6 mouse cellular contexts compared by ENCODE assay signal in genomic region chrX:9640594-9640993, GRCm38 (mm10). TPM values are rescaled to one million over a fixed set of nuclear protein-coding genes. Genes with fewer than 3 reads are reported as not detected.
DNase-seq lines count a peak whose midpoint lies in the region; ATAC-seq lines count a peak whose summit lies in the region.
"Not testable (repeated sequence)": the region's sequence is repeated elsewhere in the genome, so short reads cannot be mapped to it uniquely, and the experiment has no call there.

No protein-coding gene starts in this region.

- not testable (repeated sequence) for H3K36me3 ChIP-seq in liver, embryonic 13.5 days

- peak; percentile 3 for DNase-seq in CD4-positive, CD25-positive, alpha-beta regulatory T cell, adult 2 months (ENCODE audit: low read depth, low spot score)
- DNase-seq in R1 (ENCODE audit: low read depth, low spot score), result peak; percentile 8
- peak; percentile 6 for DNase-seq in heart, postnatal 4 days
- peak; percentile 2 for DNase-seq in left cerebral cortex, postnatal 4 days
- DNase-seq in liver, embryonic 13.5 days, result peak; percentile 3

- H3K4me1 ChIP-seq in liver, embryonic 13.5 days (replicated peaks), result not testable (repeated sequence)

- not testable (repeated sequence) for H3K27ac ChIP-seq in liver, embryonic 13.5 days

- not testable (repeated sequence) for H3K4me3 ChIP-seq in liver, embryonic 13.5 days (replicated peaks)

- peak; percentile 58 for ATAC-seq in liver, embryonic 13.5 days (ENCODE audit: low read depth)
- ATAC-seq in megakaryocyte-erythroid progenitor cell, adult 5-6 weeks (replicated peaks; ENCODE audit: low FRiP score, low TSS enrichment, poor library complexity, severe bottlenecking), result peak; percentile 71

- 44% methylated on average over 5 of the region's 5 CpGs for WGBS in liver, embryonic 13.5 days (ENCODE audit: insufficient replicate concordance)

- intact Hi-C loops in left cerebral cortex, postnatal 4 days (cut with DNase I), result not testable (repeated sequence)

- H3K9ac ChIP-seq in liver, embryonic 13.5 days, result not testable (repeated sequence)

- not testable (repeated sequence) for H3K4me2 ChIP-seq in liver, embryonic 13.5 days

- not testable (repeated sequence) for H3K27me3 ChIP-seq in liver, embryonic 13.5 days

- H3K9me3 ChIP-seq in liver, embryonic 13.5 days (replicated peaks), result not testable (repeated sequence)

RNA-seq across cellular contexts. Expression of gene Dynlt3, which starts 22.2 kb away (rescaled TPM):
- total RNA-seq in heart, postnatal 4 days (2021), result 10 to 100 TPM; 51.6 to 54.3 TPM
- total RNA-seq in left cerebral cortex, postnatal 4 days (2021), result 10 to 100 TPM; 50.7 to 55.0 TPM
- polyA plus RNA-seq in liver, embryonic 13.5 days (2015; fragmentation: Nextera tagmentation; extraction: Ambion mirVana), result 28.1 and 32.9 TPM in 2 replicates
- total RNA-seq in megakaryocyte-erythroid progenitor cell, adult 5-6 weeks (2014; fragmentation: Nextera tagmentation), result 35.3 and 50.4 TPM in 2 replicates
- total RNA-seq in megakaryocyte-erythroid progenitor cell, adult 5-6 weeks (2017), result 81.6 and 118 TPM in 2 replicates
